Mouse (Mus musculus): ENCODE results near the gene Nkx6-2. TPM values are rescaled to one million over a fixed set of nuclear protein-coding genes. Genes with fewer than 3 reads are reported as not detected.
A peak's percentile ranks its signal among the peaks of the same experiment; 100 is the strongest.

Nkx6-2 gene
- polyA plus RNA-seq, 1 experiment from 2014 or later: 6.4 TPM

DNA sequence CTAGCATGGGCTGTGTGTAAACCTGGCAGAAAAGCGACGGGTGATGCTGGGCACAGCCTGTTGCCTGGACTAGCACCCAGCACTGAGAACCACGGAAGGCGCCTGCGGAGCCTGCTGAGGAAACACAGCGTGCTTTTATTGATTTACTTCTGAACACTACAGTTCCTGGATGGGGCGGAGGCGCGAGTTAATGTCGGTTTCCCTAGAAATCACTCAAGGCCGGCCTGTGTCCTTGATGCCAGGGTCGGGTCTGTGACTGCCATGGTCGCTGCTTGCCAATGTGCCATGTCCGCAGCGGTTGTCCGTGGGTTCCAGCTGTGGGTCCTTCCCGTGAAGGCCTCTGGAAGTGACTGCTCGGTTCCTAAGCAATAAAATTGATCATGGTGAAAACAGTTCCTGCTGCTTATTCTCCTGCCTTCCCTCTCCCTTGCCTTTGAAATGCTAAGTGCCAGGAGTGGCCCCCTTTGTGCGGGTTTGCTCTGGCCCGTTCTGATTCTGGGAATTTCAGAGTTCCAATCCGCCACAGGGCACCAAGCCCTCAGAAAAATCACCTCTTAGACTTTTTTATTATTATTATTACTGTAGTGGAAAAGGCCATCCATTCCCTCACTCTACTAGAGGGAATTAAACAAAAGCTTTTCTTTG is 3.2 kb downstream of the Nkx6-2 start:
- no peak overlapping the region for H3K4me3 ChIP-seq (ENCODE audit: low read depth, low read length)
- H3K4me1 ChIP-seq (ENCODE audit: control insufficient read depth, insufficient read depth, low read length): no peaks in the 10 kb centered on the region; the same call in 1 of the 2 replicates
- peaks cover 29% of the 10 kb centered on the region for H3K27me3 ChIP-seq (ENCODE audit: control insufficient read depth, insufficient read depth, low read length)
- no peak overlapping the region for H3K9ac ChIP-seq (replicated peaks; ENCODE audit: low read depth, low read length)
- 76% methylated on average over 21 of the region's 21 CpGs for WGBS
- peaks cover 17% of the 10 kb centered on the region; the same call in 1 of the 2 replicates for H3K36me3 ChIP-seq (ENCODE audit: control insufficient read depth, insufficient read depth, low read length)
- H3K9me3 ChIP-seq (ENCODE audit: control insufficient read depth, low read depth, low read length): no peaks in the 10 kb centered on the region
- H3K27ac ChIP-seq (ENCODE audit: low read length): no peak overlapping the region
- no peak overlapping the region for H3K4me2 ChIP-seq (replicated peaks; ENCODE audit: low read depth, low read length)
- ATAC-seq (ENCODE audit: insufficient number of reproducible peaks, insufficient read depth, low FRiP score, low read depth): no peak

DNA sequence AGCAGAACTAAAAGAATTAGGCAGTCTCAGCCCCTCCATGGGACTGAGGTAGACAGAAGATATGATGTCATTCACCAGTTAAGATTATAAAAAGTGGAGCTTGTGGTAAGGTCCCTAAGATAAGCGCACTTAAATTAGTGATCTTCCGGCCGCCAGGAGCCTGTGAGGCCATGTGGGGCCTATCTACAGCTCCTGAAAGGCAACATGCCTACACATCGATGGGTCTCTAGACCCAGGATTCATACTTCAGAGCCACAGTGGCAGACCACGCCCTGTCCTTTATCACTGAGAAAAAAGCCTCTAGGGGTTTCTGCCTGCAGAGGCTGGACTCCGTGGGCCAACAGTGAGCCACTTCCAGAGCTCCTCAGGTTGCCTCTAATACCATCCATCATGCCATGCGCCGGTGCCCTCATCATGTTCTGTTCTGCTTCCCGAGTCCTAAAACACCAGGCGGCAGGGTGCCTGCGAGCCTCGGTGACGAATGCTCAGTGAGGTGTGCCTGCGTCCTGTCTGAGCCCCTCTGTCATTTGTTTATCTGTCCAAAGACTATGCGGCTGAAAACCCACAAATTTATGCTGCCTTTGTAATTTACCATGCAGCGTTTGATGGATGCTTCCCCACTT is 6.4 kb downstream of the Nkx6-2 start:
- 63% methylated on average over 16 of the region's 16 CpGs for WGBS
- no peak overlapping the region for H3K9ac ChIP-seq (replicated peaks; ENCODE audit: low read depth, low read length)
- ATAC-seq (ENCODE audit: insufficient number of reproducible peaks, insufficient read depth, low FRiP score, low read depth): no peak

DNA sequence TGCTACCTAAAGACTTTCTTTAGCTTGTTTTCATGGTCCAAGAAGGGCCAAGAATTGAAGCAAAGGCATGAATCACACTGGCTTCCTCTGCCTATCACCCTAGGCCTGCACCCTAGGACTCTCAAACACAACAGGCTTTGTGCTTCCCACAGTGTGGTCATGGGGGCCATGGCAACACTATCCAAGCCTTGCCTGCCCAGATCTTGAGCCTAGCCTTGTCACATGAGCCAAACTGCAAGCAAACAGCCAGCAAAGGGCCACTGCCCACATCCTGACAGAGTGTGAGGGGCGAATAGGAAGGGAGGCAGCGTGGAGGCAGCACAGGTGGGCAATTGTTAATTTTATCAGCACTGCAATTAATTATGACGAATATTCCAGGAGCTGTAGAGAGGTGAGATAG is 9.9 kb downstream of the Nkx6-2 start:
- Histone ChIP-seq H3K4me3 (ENCODE audit: low read depth, low read length) (no peak overlapping the region), H3K4me1 (ENCODE audit: control insufficient read depth, insufficient read depth, low read length) (0 out of 2 replicates have a peak, but pooled peaks cover 2% of the 10 kb centered on the region), H3K4me2 (replicated peaks; ENCODE audit: low read depth, low read length) (no peak overlapping the region), H3K36me3 (ENCODE audit: control insufficient read depth, insufficient read depth, low read length) (peaks cover 11% of the 10 kb centered on the region), H3K9ac (replicated peaks; ENCODE audit: low read depth, low read length) (no peak overlapping the region), H3K27me3 (ENCODE audit: control insufficient read depth, insufficient read depth, low read length) (no peaks in the 10 kb centered on the region), H3K9me3 (ENCODE audit: control insufficient read depth, low read depth, low read length) (no peaks in the 10 kb centered on the region), H3K27ac (ENCODE audit: low read length) (peak overlapping the region; percentile 33; the same call in 1 of the 2 replicates)
- 59% methylated on average over 3 of the region's 3 CpGs for WGBS
- peak; percentile 80 for ATAC-seq (ENCODE audit: insufficient number of reproducible peaks, insufficient read depth, low FRiP score, low read depth)

More for the DNA sequence above, 6.4 kb downstream of the Nkx6-2 start:
- peaks cover 10% of the 10 kb centered on the region for H3K27me3 ChIP-seq (ENCODE audit: control insufficient read depth, insufficient read depth, low read length)
- H3K4me2 ChIP-seq (replicated peaks; ENCODE audit: low read depth, low read length): no peak overlapping the region
- H3K36me3 ChIP-seq (ENCODE audit: control insufficient read depth, insufficient read depth, low read length): peaks cover 17% of the 10 kb centered on the region; the same call in 1 of the 2 replicates
- no peaks in the 10 kb centered on the region for H3K9me3 ChIP-seq (ENCODE audit: control insufficient read depth, low read depth, low read length)
- no peak overlapping the region for H3K4me3 ChIP-seq (ENCODE audit: low read depth, low read length)
- H3K4me1 ChIP-seq (ENCODE audit: control insufficient read depth, insufficient read depth, low read length): 0 out of 2 replicates have a peak, but pooled peaks cover 2% of the 10 kb centered on the region
- H3K27ac ChIP-seq (ENCODE audit: low read length): no peak overlapping the region

DNA sequence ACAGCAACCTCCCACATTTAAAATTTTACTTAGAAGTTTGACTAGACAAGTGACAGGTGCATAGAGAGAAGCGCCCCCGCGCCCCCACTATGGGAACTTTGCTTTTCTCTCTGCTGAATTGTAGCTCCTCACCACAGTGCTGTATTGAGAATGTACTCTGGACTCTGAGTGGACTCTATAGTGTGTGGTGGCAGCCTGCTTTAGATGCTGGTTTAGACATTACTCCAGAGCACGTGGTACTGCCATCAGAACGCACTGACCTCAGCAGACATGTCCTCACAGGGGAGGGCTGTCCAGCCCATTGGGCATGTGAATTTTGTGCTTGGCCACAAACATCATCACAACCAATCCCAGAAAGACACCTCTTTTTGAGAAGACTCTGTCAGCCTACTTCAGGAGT is 11.8 kb downstream of the Nkx6-2 start:
- Histone ChIP-seq H3K4me3 (ENCODE audit: low read depth, low read length) (no peak overlapping the region), H3K27ac (ENCODE audit: low read length) (no peak overlapping the region), H3K9ac (replicated peaks; ENCODE audit: low read depth, low read length) (no peak overlapping the region), H3K9me3 (ENCODE audit: control insufficient read depth, low read depth, low read length) (no peaks in the 10 kb centered on the region), H3K27me3 (ENCODE audit: control insufficient read depth, insufficient read depth, low read length) (no peaks in the 10 kb centered on the region), H3K4me2 (replicated peaks; ENCODE audit: low read depth, low read length) (no peak overlapping the region), H3K36me3 (ENCODE audit: control insufficient read depth, insufficient read depth, low read length) (peaks cover 9% of the 10 kb centered on the region), H3K4me1 (ENCODE audit: control insufficient read depth, insufficient read depth, low read length) (0 out of 2 replicates have a peak, but pooled peaks cover 2% of the 10 kb centered on the region)
- WGBS: 93% methylated on average over 5 of the region's 5 CpGs
- no peak for ATAC-seq (ENCODE audit: insufficient number of reproducible peaks, insufficient read depth, low FRiP score, low read depth)

DNA sequence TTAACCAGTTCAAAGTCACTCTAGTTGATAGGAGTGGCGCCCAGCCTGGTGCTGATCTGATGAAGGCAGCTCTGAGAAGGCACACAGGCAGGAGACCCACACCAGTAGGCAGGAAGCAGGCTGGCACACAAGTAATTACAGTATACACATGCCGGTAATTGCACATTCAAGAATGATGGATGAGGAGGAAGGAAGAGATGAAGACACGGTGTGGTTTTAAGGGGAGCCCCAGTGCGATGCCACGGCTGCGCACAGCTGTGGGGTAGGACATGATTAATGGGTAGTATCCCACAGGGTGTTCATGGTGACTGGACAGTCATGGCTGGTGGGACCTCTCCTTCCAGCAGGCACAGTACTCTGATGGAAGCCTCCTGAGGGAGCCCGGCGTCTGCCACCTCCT is 16.1 kb downstream of the Nkx6-2 start:
- H3K36me3 ChIP-seq (ENCODE audit: control insufficient read depth, insufficient read depth, low read length): peaks cover 8% of the 10 kb centered on the region; the same call in 1 of the 2 replicates
- no peaks in the 10 kb centered on the region for H3K4me1 ChIP-seq (ENCODE audit: control insufficient read depth, insufficient read depth, low read length)
- H3K4me2 ChIP-seq (replicated peaks; ENCODE audit: low read depth, low read length): no peak overlapping the region
- H3K27ac ChIP-seq (ENCODE audit: low read length): no peak overlapping the region
- H3K27me3 ChIP-seq (ENCODE audit: control insufficient read depth, insufficient read depth, low read length): no peaks in the 10 kb centered on the region
- 0 out of 2 replicates have a peak, but pooled peaks have one; percentile 42 for ATAC-seq (ENCODE audit: insufficient number of reproducible peaks, insufficient read depth, low FRiP score, low read depth)
- no peaks in the 10 kb centered on the region for H3K9me3 ChIP-seq (ENCODE audit: control insufficient read depth, low read depth, low read length)
- H3K9ac ChIP-seq (replicated peaks; ENCODE audit: low read depth, low read length): no peak overlapping the region
- 51% methylated on average over 8 of the region's 8 CpGs for WGBS
- no peak overlapping the region for H3K4me3 ChIP-seq (ENCODE audit: low read depth, low read length)

DNA sequence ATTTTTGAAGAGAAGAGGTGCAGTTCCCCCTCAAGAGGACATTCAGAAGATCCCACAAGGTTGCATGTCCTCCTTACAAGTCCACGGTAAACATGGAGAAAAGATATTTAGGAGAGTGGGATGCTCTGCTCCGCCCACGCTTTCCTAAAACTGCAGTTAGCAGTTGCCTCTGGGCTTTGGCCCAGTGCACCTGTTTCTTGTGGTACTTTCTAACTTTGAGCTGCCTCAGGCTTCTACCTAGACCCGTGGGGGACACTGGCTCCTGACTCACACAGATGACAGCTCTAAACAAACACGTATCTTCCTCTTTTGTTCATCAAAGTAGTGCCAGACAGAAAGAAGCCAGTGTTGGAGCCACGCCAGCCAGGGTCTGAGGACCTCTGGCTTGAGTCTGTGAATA is 16.6 kb downstream of the Nkx6-2 start:
- H3K27ac ChIP-seq (ENCODE audit: low read length): no peak overlapping the region
- no peaks in the 10 kb centered on the region for H3K4me1 ChIP-seq (ENCODE audit: control insufficient read depth, insufficient read depth, low read length)
- H3K36me3 ChIP-seq (ENCODE audit: control insufficient read depth, insufficient read depth, low read length): peaks cover 8% of the 10 kb centered on the region; the same call in 1 of the 2 replicates
- no peaks in the 10 kb centered on the region for H3K27me3 ChIP-seq (ENCODE audit: control insufficient read depth, insufficient read depth, low read length)
- no peak for ATAC-seq (ENCODE audit: insufficient number of reproducible peaks, insufficient read depth, low FRiP score, low read depth)
- H3K9me3 ChIP-seq (ENCODE audit: control insufficient read depth, low read depth, low read length): no peaks in the 10 kb centered on the region
- no peak overlapping the region for H3K4me2 ChIP-seq (replicated peaks; ENCODE audit: low read depth, low read length)
- no peak overlapping the region for H3K9ac ChIP-seq (replicated peaks; ENCODE audit: low read depth, low read length)
- no peak overlapping the region for H3K4me3 ChIP-seq (ENCODE audit: low read depth, low read length)
- 73% methylated on average over 6 of the region's 6 CpGs for WGBS

DNA sequence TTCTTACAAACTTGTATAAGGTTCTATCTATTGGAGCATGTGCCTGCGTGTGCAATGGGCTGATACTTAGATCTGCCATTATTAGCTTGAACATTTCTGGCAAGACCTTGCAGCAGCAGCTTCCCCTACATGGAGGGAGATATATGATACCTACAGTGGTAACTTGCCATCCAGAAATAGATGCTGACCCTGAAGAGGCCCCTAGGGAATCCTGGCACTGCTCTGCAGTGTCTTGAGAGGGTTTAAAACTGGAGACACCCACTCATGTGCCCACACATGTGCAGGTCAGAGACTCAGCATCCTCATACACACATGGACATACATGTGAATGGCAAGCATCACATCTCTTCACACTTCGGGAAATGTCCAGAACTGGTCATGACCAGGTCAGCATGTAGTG is 18.4 kb downstream of the Nkx6-2 start:
- no peak for ATAC-seq (ENCODE audit: insufficient number of reproducible peaks, insufficient read depth, low FRiP score, low read depth)
- Histone ChIP-seq H3K9ac (replicated peaks; ENCODE audit: low read depth, low read length) (no peak overlapping the region), H3K9me3 (ENCODE audit: control insufficient read depth, low read depth, low read length) (no peaks in the 10 kb centered on the region), H3K4me1 (ENCODE audit: control insufficient read depth, insufficient read depth, low read length) (no peaks in the 10 kb centered on the region), H3K4me2 (replicated peaks; ENCODE audit: low read depth, low read length) (no peak overlapping the region), H3K36me3 (ENCODE audit: control insufficient read depth, insufficient read depth, low read length) (peaks cover 13% of the 10 kb centered on the region; the same call in 1 of the 2 replicates), H3K27me3 (ENCODE audit: control insufficient read depth, insufficient read depth, low read length) (no peaks in the 10 kb centered on the region), H3K27ac (ENCODE audit: low read length) (no peak overlapping the region), H3K4me3 (ENCODE audit: low read depth, low read length) (no peak overlapping the region)
- WGBS: 84% methylated on average over 2 of the region's 2 CpGs

DNA sequence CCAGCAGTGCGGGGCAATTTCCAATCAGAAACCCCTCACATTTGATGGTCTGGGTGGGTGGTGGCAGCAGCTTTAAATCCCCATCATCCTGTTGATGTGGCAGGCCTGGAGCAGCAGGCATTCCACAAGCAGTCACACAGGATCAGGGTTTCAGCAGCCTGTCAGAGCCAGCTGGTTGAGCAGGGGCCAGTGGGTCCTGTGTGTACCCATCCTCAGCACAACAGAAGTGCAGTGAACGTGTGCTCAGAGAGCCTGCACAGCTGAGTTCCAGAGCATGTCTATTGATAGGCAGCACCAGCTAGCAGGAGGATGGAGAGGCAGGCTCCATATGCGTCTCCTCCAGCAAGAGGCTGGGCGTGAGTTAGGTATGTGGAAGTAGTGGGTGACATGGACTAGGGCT is 19.2 kb downstream of the Nkx6-2 start:
- no peak overlapping the region for H3K4me3 ChIP-seq (ENCODE audit: low read depth, low read length)
- no peaks in the 10 kb centered on the region for H3K9me3 ChIP-seq (ENCODE audit: control insufficient read depth, low read depth, low read length)
- H3K4me1 ChIP-seq (ENCODE audit: control insufficient read depth, insufficient read depth, low read length): no peaks in the 10 kb centered on the region
- H3K27me3 ChIP-seq (ENCODE audit: control insufficient read depth, insufficient read depth, low read length): no peaks in the 10 kb centered on the region
- WGBS: 57% methylated on average over 4 of the region's 4 CpGs
- H3K9ac ChIP-seq (replicated peaks; ENCODE audit: low read depth, low read length): no peak overlapping the region
- no peak overlapping the region for H3K27ac ChIP-seq (ENCODE audit: low read length)
- H3K4me2 ChIP-seq (replicated peaks; ENCODE audit: low read depth, low read length): no peak overlapping the region
- H3K36me3 ChIP-seq (ENCODE audit: control insufficient read depth, insufficient read depth, low read length): peaks cover 12% of the 10 kb centered on the region; the same call in 1 of the 2 replicates
- ATAC-seq (ENCODE audit: insufficient number of reproducible peaks, insufficient read depth, low FRiP score, low read depth): no peak

Measured in stomach, embryonic 14.5 days (tissue).